Mouse (Mus musculus) heart, embryonic 11.5 days (tissue): Measurements from ENCODE around the gene Nccrp1. TPM values are rescaled to one million over a fixed set of nuclear protein-coding genes. Genes with fewer than 3 reads are reported as not detected.

ENCODE experiments used
- ATAC-seq: fragments of 200-750 bp; cut with Nextera tagmentation; replicated peaks from 2 replicates; pipeline ENCODE4 v1.8.0; 2017; ENCODE audit warnings: moderate library complexity; ENCODE audit not compliant: insufficient number of reproducible peaks, low FRiP score, low TSS enrichment
- H3K27ac ChIP-seq: fragments of 300-500 bp; sonication (generic); 2 replicates; pipeline ENCODE4 v1.5.1; 2014; ENCODE audit warnings: mild to moderate bottlenecking, low read depth, low read length
- H3K27me3 ChIP-seq: fragments of 300-500 bp; sonication (generic); 2 replicates; pipeline ENCODE4 v1.6.1; 2014; ENCODE audit warnings: mild to moderate bottlenecking, low read length, mixed read lengths; ENCODE audit not compliant: control insufficient read depth, insufficient read depth
- H3K36me3 ChIP-seq: fragments of 300-500 bp; sonication (generic); 2 replicates; pipeline ENCODE4 v1.6.1; 2014; ENCODE audit warnings: mild to moderate bottlenecking, low read length, moderate library complexity, mixed read lengths; ENCODE audit not compliant: control insufficient read depth, insufficient read depth
- H3K4me1 ChIP-seq: fragments of 300-500 bp; sonication (generic); 2 replicates; pipeline ENCODE4 v1.6.1; 2014; ENCODE audit warnings: low read length; ENCODE audit not compliant: control insufficient read depth, insufficient read depth
- H3K4me2 ChIP-seq: fragments of 300-500 bp; sonication (generic); 2 replicates; pipeline ENCODE4 v1.6.1; 2014; ENCODE audit warnings: mild to moderate bottlenecking, moderate library complexity
- H3K4me3 ChIP-seq: fragments of 300-500 bp; sonication (generic); 2 replicates; pipeline ENCODE4 v1.5.1; 2014; ENCODE audit warnings: low read depth, low read length
- H3K9ac ChIP-seq: fragments of 300-500 bp; sonication (generic); 2 replicates; pipeline ENCODE4 v1.6.1; 2014; ENCODE audit warnings: mild to moderate bottlenecking, low read depth, low read length, moderate library complexity
- H3K9me3 ChIP-seq: fragments of 300-500 bp; sonication (generic); replicated peaks from 2 replicates; pipeline ENCODE4 v1.6.1; 2016; ENCODE audit warnings: low read length; ENCODE audit not compliant: control insufficient read depth
- WGBS: fragments of 180-500 bp; shearing (Covaris S2); extraction: QIAGEN DNeasy Blood & Tissue Kit; methylation state at CpG from one replicate; pipeline ENCODE4 v1.1.7; 2014; ENCODE audit not compliant: insufficient replicate concordance; 5-methylcytosine and 5-hydroxymethylcytosine counted together
- polyA plus RNA-seq: library from polyadenylated mRNA; unstranded; fragments of >200 nt; fragmentation: Nextera tagmentation; extraction: Ambion mirVana; gene quantifications from 2 replicates; pipeline ENCODE4 v1.2.1, GENCODE M21; 2014

Nccrp1 gene
- polyA plus RNA-seq, 1 experiment from 2014 or later = not detected

DNA sequence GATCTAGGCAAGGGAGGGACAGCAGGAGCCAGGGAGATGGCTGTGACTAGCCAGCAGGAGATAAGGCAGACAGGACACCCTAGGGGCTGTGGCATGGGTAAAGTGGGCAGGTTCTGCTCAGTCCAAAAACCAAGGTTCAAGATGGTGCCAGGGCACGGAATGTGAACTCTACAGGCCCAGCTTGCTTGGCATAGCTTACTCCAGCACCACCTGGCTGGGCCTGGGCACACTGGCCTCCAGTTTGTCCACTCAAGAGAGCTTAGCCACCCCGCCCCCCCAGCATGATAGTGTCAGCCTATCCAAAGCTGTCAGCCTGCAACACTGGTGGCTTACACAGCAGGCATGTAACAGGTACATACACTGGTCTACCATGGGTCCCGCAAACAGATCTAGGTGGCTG, 26.2 kb upstream of the Nccrp1 start:
- Histone ChIP-seq H3K9me3 (no peaks in the 10 kb centered on the region), H3K4me2 (no peak overlapping the region), H3K4me1 (peaks cover 62% of the 10 kb centered on the region), H3K36me3 (no peaks in the 10 kb centered on the region), H3K9ac (peak overlapping the region; percentile 10; the same call in 1 of the 2 replicates), H3K27me3 (no peaks in the 10 kb centered on the region), H3K4me3 (no peak overlapping the region), H3K27ac (no peak overlapping the region)
- ATAC-seq = no peak
- 92% methylated on average over 3 of the region's 3 CpGs for WGBS

DNA sequence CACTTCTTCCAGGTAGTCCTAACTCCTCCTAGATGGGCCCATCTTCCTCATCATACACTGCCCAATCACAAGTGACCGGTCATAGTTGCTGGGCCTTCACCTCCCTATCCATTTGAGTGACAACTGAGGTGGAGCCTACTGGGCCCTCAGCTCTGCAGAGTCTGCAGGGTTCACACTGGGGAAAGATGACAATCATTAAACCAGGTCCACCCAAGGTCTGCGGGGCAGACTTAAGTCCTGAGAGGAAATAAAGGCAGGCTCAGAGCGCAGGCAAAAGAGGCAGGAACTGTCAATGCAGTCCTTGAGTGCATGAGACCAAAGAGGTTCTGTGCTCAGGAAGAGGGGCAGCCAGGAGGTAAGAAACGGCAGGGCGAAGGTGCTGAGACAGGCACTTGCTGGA, 25.6 kb upstream of the Nccrp1 start:
- 82% methylated on average over 5 of the region's 5 CpGs for WGBS
- H3K36me3 ChIP-seq = peaks cover 2% of the 10 kb centered on the region
- no peak overlapping the region for H3K9ac ChIP-seq
- no peak overlapping the region for H3K4me2 ChIP-seq
- no peak overlapping the region for H3K27ac ChIP-seq
- ATAC-seq = no peak
- H3K4me3 ChIP-seq = no peak overlapping the region
- H3K27me3 ChIP-seq = no peaks in the 10 kb centered on the region
- H3K4me1 ChIP-seq = peaks cover 56% of the 10 kb centered on the region
- H3K9me3 ChIP-seq = no peaks in the 10 kb centered on the region

DNA sequence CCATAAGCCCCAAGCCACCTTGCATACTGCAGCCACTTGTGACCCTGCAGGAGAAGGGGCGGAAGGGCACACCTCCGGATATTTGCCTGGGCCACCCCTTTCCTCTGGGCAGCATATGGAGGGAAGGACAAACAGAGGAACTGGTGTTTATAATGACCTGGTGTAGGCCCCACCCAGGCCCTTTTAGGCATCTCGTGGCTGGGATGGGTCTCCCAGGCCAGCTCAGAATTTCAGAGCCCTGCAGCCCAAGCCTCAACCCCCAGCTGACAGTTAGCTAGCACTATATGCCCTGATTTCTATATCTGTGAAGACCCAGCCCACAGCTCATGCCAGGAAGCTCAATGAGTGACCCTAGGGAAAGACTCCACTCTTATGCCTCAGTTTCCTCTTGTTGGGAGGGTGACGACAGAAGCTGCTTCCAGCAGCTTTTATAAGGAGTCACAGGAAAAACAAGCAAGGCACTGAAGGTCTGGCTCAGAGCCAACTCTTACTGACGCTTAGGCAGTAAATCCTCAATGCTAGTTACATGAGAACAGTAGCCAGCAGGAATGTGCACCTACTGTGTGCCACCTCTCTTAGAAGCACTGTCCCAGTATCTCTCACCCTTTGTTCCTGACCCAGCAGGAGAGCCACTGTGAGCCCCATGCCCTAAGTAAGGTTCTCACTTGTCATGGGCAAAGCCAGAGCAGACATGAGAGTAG, 24.1 kb upstream of the Nccrp1 start:
- H3K9ac ChIP-seq = no peak overlapping the region
- 39% methylated on average over 5 of the region's 5 CpGs for WGBS

DNA sequence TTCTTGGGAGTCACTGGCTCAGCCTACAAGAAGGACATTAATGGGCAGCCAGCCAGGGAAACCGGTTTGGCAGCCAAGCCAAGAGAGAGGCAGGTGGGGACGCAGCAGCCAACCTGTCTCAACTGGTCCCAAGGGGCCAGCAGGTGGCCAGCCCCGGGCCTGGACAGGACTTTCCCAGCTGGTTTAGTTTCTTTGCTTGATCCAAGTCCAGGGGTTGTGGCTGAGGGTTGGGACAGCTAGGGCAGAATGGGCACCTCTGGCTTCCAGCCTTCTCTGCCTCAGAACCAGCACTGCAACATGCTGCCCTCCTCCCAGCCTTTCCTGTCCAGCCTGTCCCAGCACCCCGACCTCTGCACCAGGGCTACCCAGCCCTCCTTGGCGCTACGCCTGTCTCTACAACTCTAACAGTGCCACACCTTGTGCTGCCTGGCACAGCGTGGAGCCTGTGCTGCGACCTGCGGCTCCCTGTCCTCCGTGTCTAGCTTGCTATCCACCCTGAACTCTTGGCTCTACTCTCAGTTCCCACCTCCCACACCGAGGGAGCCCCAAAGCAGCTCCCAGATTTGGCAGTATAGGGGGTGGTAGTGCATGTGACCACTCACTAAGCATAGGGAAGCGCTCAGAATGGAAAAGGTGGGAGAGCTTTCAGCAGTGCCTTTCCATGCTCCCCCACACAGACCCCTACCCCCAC, 23.4 kb upstream of the Nccrp1 start:
- Histone ChIP-seq H3K9me3 (no peaks in the 10 kb centered on the region), H3K9ac (no peak overlapping the region), H3K27me3 (no peaks in the 10 kb centered on the region), H3K27ac (0 out of 2 replicates have a peak overlapping the region, but pooled peaks have one; percentile 0), H3K4me2 (no peak overlapping the region), H3K36me3 (peaks cover 16% of the 10 kb centered on the region), H3K4me3 (no peak overlapping the region), H3K4me1 (peaks cover 35% of the 10 kb centered on the region)
- WGBS = 66% methylated on average over 12 of the region's 12 CpGs
- no peak for ATAC-seq

More for the DNA sequence above, 24.1 kb upstream of the Nccrp1 start:
- Histone ChIP-seq H3K27me3 (no peaks in the 10 kb centered on the region), H3K36me3 (peaks cover 14% of the 10 kb centered on the region), H3K4me1 (peaks cover 41% of the 10 kb centered on the region), H3K4me2 (no peak overlapping the region), H3K9me3 (no peaks in the 10 kb centered on the region), H3K4me3 (no peak overlapping the region), H3K27ac (0 out of 2 replicates have a peak overlapping the region, but pooled peaks have one; percentile 0)
- ATAC-seq = no peak

DNA sequence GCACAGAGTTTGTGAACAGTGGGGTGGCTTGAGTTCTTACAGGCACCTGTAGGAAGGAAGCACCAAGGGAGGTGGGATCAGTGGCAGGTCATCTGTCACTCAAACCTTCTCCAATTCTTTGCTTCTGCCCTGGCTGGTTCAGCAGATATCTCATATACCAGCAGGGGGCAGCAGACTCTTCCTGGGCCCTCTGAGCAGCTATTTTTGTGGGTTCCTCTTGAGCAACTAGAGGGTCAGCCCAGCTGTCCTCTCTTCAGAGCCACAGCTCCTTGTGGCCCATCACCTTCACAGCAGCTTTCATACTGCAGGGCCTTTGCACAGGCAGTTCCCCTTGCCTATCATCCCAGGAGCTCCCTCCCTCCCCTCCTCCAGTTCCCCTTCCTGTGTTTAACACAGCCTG, 21.2 kb upstream of the Nccrp1 start:
- no peak overlapping the region for H3K4me2 ChIP-seq
- peaks cover 26% of the 10 kb centered on the region for H3K36me3 ChIP-seq

DNA sequence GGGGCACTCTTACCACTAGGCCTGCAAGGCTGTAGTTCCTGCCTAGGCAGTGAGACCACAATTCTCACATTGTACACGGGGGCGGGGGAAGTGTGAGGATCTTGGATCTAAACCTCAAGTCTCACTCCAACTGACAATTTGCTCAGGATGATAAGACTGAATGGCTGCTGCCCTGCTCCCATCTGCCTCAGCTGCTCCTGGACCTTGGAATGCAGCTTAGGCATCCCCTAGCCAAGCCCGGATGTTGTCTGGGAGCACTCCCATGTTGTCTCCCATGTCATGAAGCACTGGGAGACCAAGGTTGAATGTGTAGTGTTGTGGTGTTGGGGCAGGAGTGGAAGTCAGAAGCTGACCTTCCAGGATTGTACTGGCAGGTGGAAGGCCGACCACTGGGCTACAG, 20.5 kb upstream of the Nccrp1 start:
- H3K4me1 ChIP-seq = peaks cover 23% of the 10 kb centered on the region
- no peak overlapping the region for H3K27ac ChIP-seq
- H3K4me2 ChIP-seq = no peak overlapping the region
- no peak overlapping the region for H3K4me3 ChIP-seq
- H3K36me3 ChIP-seq = peaks cover 30% of the 10 kb centered on the region
- 65% methylated on average over 4 of the region's 4 CpGs for WGBS
- H3K9ac ChIP-seq = no peak overlapping the region
- no peaks in the 10 kb centered on the region for H3K9me3 ChIP-seq
- H3K27me3 ChIP-seq = no peaks in the 10 kb centered on the region
- no peak for ATAC-seq

More for the DNA sequence above, 21.2 kb upstream of the Nccrp1 start:
- H3K4me3 ChIP-seq = no peak overlapping the region
- no peak overlapping the region for H3K27ac ChIP-seq
- peaks cover 31% of the 10 kb centered on the region for H3K4me1 ChIP-seq
- H3K9me3 ChIP-seq = no peaks in the 10 kb centered on the region
- no peak for ATAC-seq
- no peak overlapping the region for H3K9ac ChIP-seq
- no peaks in the 10 kb centered on the region for H3K27me3 ChIP-seq

DNA sequence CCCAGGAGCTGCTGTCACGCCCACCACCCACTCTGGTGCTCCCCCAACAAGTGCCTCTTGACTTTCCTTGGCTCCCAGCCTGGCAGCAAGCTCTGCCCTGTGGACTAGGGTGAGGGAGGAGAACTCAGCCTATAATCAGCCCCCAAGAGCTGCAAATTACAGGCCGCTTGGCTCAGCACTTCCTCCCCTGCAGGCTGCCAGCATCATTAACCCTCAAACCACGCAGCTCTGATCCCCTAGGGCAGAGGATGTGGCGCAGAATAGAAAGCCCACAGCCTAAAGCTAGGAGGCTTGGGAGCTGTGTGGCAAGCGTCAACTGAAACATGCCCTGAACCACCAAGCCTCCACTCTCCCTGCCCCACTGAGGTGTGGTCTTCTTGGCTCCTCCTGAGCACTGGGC, 18.4 kb upstream of the Nccrp1 start:
- ATAC-seq = no peak
- H3K4me1 ChIP-seq = peaks cover 4% of the 10 kb centered on the region
- H3K27me3 ChIP-seq = no peaks in the 10 kb centered on the region
- whole genome bisulfite sequencing = 81% methylated on average over 5 of the region's 5 CpGs
- H3K4me2 ChIP-seq = no peak overlapping the region
- no peak overlapping the region for H3K27ac ChIP-seq
- H3K9ac ChIP-seq = no peak overlapping the region
- H3K36me3 ChIP-seq = peaks cover 34% of the 10 kb centered on the region
- no peaks in the 10 kb centered on the region for H3K9me3 ChIP-seq
- H3K4me3 ChIP-seq = no peak overlapping the region

DNA sequence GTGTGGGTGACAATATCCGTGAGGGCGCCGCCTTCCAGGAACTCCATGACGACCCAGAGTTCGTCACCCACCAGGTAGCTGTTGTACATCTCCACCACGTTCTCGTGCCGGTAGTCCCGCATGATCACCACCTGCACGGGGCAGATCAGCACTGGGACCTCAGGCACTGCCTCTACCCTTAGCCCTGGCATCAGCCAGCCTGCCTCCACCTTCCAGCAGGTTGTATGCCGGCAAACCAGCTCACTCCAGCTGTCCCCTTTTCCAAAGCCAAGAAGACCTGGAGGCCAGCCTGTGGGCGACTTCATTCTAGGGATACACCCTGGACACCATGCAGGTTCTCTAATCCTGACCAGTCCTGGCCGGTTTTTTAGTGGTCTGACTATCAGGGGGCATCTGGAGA, 15.9 kb upstream of the Nccrp1 start:
- no peak overlapping the region for H3K4me2 ChIP-seq
- no peaks in the 10 kb centered on the region for H3K27me3 ChIP-seq
- ATAC-seq = no peak
- no peak overlapping the region for H3K27ac ChIP-seq
- 92% methylated on average over 13 of the region's 13 CpGs for WGBS
- H3K4me1 ChIP-seq = peaks cover 5% of the 10 kb centered on the region; the same call in 1 of the 2 replicates
- no peak overlapping the region for H3K4me3 ChIP-seq
- no peaks in the 10 kb centered on the region for H3K9me3 ChIP-seq
- H3K36me3 ChIP-seq = peaks cover 41% of the 10 kb centered on the region
- no peak overlapping the region for H3K9ac ChIP-seq
